Mouse (Mus musculus) liver, embryonic 11.5 days (tissue): Measurements from ENCODE around the gene Adra1d. TPM values are rescaled to one million over a fixed set of nuclear protein-coding genes. Genes with fewer than 3 reads are reported as not detected.

Experiments
- ATAC-seq: fragments of 200-750 bp; cut with Nextera tagmentation; replicated peaks from 2 replicates; pipeline ENCODE4 v1.8.0; 2017; ENCODE audit warnings: moderate number of reproducible peaks, mild to moderate bottlenecking, moderate TSS enrichment, moderate library complexity; ENCODE audit not compliant: low FRiP score
- DNase-seq: peaks from one replicate; pipeline ENCODE4 v3.0.0-alpha.2; 2017; ENCODE audit warnings: low spot score
- H3K27ac ChIP-seq: fragments of 300-500 bp; sonication (generic); 2 replicates; pipeline ENCODE4 v1.5.1; 2014; ENCODE audit warnings: mild to moderate bottlenecking, low read depth, low read length, control low read depth
- H3K27me3 ChIP-seq: fragments of 300-500 bp; sonication (generic); replicated peaks from 2 replicates; pipeline ENCODE4 v1.6.1; 2014; ENCODE audit warnings: low read length, mixed read lengths; ENCODE audit not compliant: control insufficient read depth, insufficient read depth
- H3K36me3 ChIP-seq: fragments of 300-500 bp; sonication (generic); 2 replicates; pipeline ENCODE4 v1.6.1; 2014; ENCODE audit warnings: mild to moderate bottlenecking, low read length, moderate library complexity, mixed read lengths; ENCODE audit not compliant: control insufficient read depth, insufficient read depth
- H3K4me1 ChIP-seq: fragments of 300-500 bp; sonication (generic); replicated peaks from 2 replicates; pipeline ENCODE4 v1.6.1; 2014; ENCODE audit warnings: low read length, mixed read lengths; ENCODE audit not compliant: control insufficient read depth, insufficient read depth
- H3K4me2 ChIP-seq: fragments of 300-500 bp; sonication (generic); 2 replicates; pipeline ENCODE4 v1.6.1; 2014; ENCODE audit warnings: mild to moderate bottlenecking, control low read depth, moderate library complexity
- H3K4me3 ChIP-seq: fragments of 300-500 bp; sonication (generic); 2 replicates; pipeline ENCODE4 v1.5.1; 2014; ENCODE audit warnings: low read depth, low read length, control low read depth
- H3K9ac ChIP-seq: fragments of 300-500 bp; sonication (generic); 2 replicates; pipeline ENCODE4 v1.6.1; 2014; ENCODE audit warnings: low read depth, low read length, control low read depth
- H3K9me3 ChIP-seq: fragments of 300-500 bp; sonication (generic); 2 replicates; pipeline ENCODE4 v1.6.1; 2016; ENCODE audit warnings: low read length, inconsistent platforms, mixed read lengths; ENCODE audit not compliant: control insufficient read depth
- WGBS: fragments of 180-500 bp; shearing (Covaris S2); extraction: QIAGEN DNeasy Blood & Tissue Kit; methylation state at CpG from one replicate; pipeline ENCODE4 v1.1.7; 2014; 5-methylcytosine and 5-hydroxymethylcytosine counted together
- polyA plus RNA-seq: library from polyadenylated mRNA; unstranded; fragments of >200 nt; fragmentation: Nextera tagmentation; extraction: Ambion mirVana; gene quantifications from 2 replicates; pipeline ENCODE4 v1.2.1, GENCODE M21; 2014

Adra1d gene
- polyA plus RNA-seq, 1 experiment from 2014 or later: 1.5 TPM

- Histone ChIP-seq H3K36me3 (no peaks in the 10 kb centered on the region), H3K9me3 (no peaks in the 10 kb centered on the region), H3K4me2 (peak overlapping the region; percentile 57), H3K4me1 (peaks cover 58% of the 10 kb centered on the region), H3K27me3 (no peaks in the 10 kb centered on the region), H3K4me3 (0 out of 2 replicates have a peak overlapping the region, but pooled peaks have one; percentile 1), H3K27ac (peak overlapping the region; percentile 74), H3K9ac (0 out of 2 replicates have a peak overlapping the region, but pooled peaks have one; percentile 41)
- ATAC-seq (peak; percentile 99), DNase-seq (peak; percentile 63)
- 62% methylated on average over 4 of the region's 4 CpGs for WGBS
Observed at GRCm38 (mm10) chr2:131497224-131497856, 64.7 kb downstream of the Adra1d start.

- Histone ChIP-seq H3K27ac (peak overlapping the region; percentile 72; the same call in 1 of the 2 replicates), H3K9me3 (no peaks in the 10 kb centered on the region), H3K27me3 (no peaks in the 10 kb centered on the region), H3K4me1 (peaks cover 56% of the 10 kb centered on the region), H3K36me3 (no peaks in the 10 kb centered on the region), H3K4me3 (no peak overlapping the region), H3K9ac (no peak overlapping the region), H3K4me2 (peak overlapping the region; percentile 8; the same call in 1 of the 2 replicates)
- DNase-seq (no peak), ATAC-seq (no peak)
- WGBS: 78% methylated on average over 5 of the region's 5 CpGs
Observed at GRCm38 (mm10) chr2:131496125-131496820, 65.8 kb downstream of the Adra1d start.

Other genes starting within 250 kb of the Adra1d start
- gene Rnf24, start 209.4 kb downstream of the Adra1d start, polyA plus RNA-seq: 1.2 and 1.7 TPM in 2 replicates
- 36.3 and 44.9 TPM in 2 replicates for gene Smox, start 70.8 kb downstream of the Adra1d start, polyA plus RNA-seq